Mouse (Mus musculus) cortical plate, adult 2 months (tissue): Measurements from ENCODE around the gene Cdkn1c.

Experiments
- CTCF ChIP-seq: fragments of 200-500 bp; IDR thresholded peaks from 2 replicates; pipeline ENCODE4 v1.5.1; 2011; ENCODE audit warnings: mild to moderate bottlenecking, control low read depth, low read length; ENCODE audit not compliant: insufficient read depth; ENCODE audit errors: extremely low read depth
- POLR2A ChIP-seq: fragments of 200-500 bp; IDR thresholded peaks from 2 replicates; pipeline ENCODE4 v1.6.1; 2011; ENCODE audit warnings: mild to moderate bottlenecking, low read length, control low read depth; ENCODE audit not compliant: insufficient read depth; ENCODE audit errors: extremely low read depth

GRCm38 (mm10) chr7:143481806-143482387, 21.0 kb upstream of the Cdkn1c start:
- TF ChIP-seq CTCF (no peak), POLR2A (no peak)
